Mouse (Mus musculus): ENCODE measurements around the gene Pard3b. TPM values are rescaled to one million over a fixed set of nuclear protein-coding genes. Genes with fewer than 3 reads are reported as not detected.

Gene Pard3b
- polyA plus RNA-seq, 1 experiment from 2014 or later: 27.7 TPM

- Histone ChIP-seq H3K36me3 (no peaks in the 10 kb centered on the region), H3K27ac (no peak overlapping the region), H3K4me2 (replicated peaks) (no peak overlapping the region), H3K9ac (no peak overlapping the region), H3K4me1 (replicated peaks) (no peaks in the 10 kb centered on the region), H3K9me3 (no peaks in the 10 kb centered on the region), H3K4me3 (replicated peaks) (no peak overlapping the region), H3K27me3 (replicated peaks) (no peaks in the 10 kb centered on the region)
- no peak for ATAC-seq
These were observed 140.1 kb downstream of the Pard3b start for GRCm38 (mm10) chr1:61778731-61779130.

GRCm38 (mm10) chr1:61779906-61780305 is 141.3 kb downstream of the Pard3b start:
- 32% methylated on average over 5 of the region's 5 CpGs for WGBS
- Histone ChIP-seq H3K9me3 (no peaks in the 10 kb centered on the region), H3K27ac (no peak overlapping the region), H3K9ac (no peak overlapping the region), H3K4me3 (replicated peaks) (no peak overlapping the region), H3K4me2 (replicated peaks) (no peak overlapping the region), H3K36me3 (no peaks in the 10 kb centered on the region), H3K27me3 (replicated peaks) (no peaks in the 10 kb centered on the region), H3K4me1 (replicated peaks) (no peaks in the 10 kb centered on the region)
- peak; percentile 56; the same call in 1 of the 2 replicates for ATAC-seq

- H3K4me3 ChIP-seq (replicated peaks): no peak overlapping the region
- no peak overlapping the region for H3K4me2 ChIP-seq (replicated peaks)
- no peaks in the 10 kb centered on the region for H3K4me1 ChIP-seq (replicated peaks)
- 79% methylated on average over 5 of the region's 5 CpGs for WGBS
- no peaks in the 10 kb centered on the region for H3K36me3 ChIP-seq
- no peak overlapping the region for H3K27ac ChIP-seq
- H3K27me3 ChIP-seq (replicated peaks): no peaks in the 10 kb centered on the region
- H3K9me3 ChIP-seq: no peaks in the 10 kb centered on the region
- no peak for ATAC-seq
- H3K9ac ChIP-seq: no peak overlapping the region
These were observed 157.7 kb downstream of the Pard3b start for GRCm38 (mm10) chr1:61796296-61796695.

- 18% methylated on average over 1 of the region's 1 CpGs for WGBS
- H3K27ac ChIP-seq: no peak overlapping the region
- no peak overlapping the region for H3K9ac ChIP-seq
- H3K36me3 ChIP-seq: no peaks in the 10 kb centered on the region
- no peaks in the 10 kb centered on the region for H3K9me3 ChIP-seq
- H3K4me2 ChIP-seq (replicated peaks): no peak overlapping the region
- H3K27me3 ChIP-seq (replicated peaks): no peaks in the 10 kb centered on the region
- H3K4me1 ChIP-seq (replicated peaks): no peaks in the 10 kb centered on the region
- H3K4me3 ChIP-seq (replicated peaks): no peak overlapping the region
- no peak for ATAC-seq
These were observed 181.6 kb downstream of the Pard3b start for GRCm38 (mm10) chr1:61820213-61820612.

- Histone ChIP-seq H3K36me3 (no peaks in the 10 kb centered on the region), H3K9ac (no peak overlapping the region), H3K4me2 (replicated peaks) (no peak overlapping the region), H3K9me3 (no peaks in the 10 kb centered on the region), H3K27ac (no peak overlapping the region), H3K4me3 (replicated peaks) (no peak overlapping the region), H3K27me3 (replicated peaks) (no peaks in the 10 kb centered on the region), H3K4me1 (replicated peaks) (no peaks in the 10 kb centered on the region)
- 94% methylated on average over 3 of the region's 3 CpGs for WGBS
- ATAC-seq: no peak
These were observed 187.1 kb downstream of the Pard3b start for GRCm38 (mm10) chr1:61825560-61826191.

GRCm38 (mm10) chr1:61837006-61837544 is 198.5 kb downstream of the Pard3b start:
- Histone ChIP-seq H3K27me3 (replicated peaks) (no peaks in the 10 kb centered on the region), H3K9me3 (no peaks in the 10 kb centered on the region), H3K36me3 (no peaks in the 10 kb centered on the region), H3K9ac (no peak overlapping the region), H3K4me2 (replicated peaks) (no peak overlapping the region), H3K27ac (no peak overlapping the region), H3K4me3 (replicated peaks) (no peak overlapping the region), H3K4me1 (replicated peaks) (no peaks in the 10 kb centered on the region)
- 72% methylated on average over 6 of the region's 6 CpGs for WGBS
- ATAC-seq: no peak

- no peaks in the 10 kb centered on the region for H3K9me3 ChIP-seq
- H3K4me1 ChIP-seq (replicated peaks): no peaks in the 10 kb centered on the region
- no peak overlapping the region for H3K4me2 ChIP-seq (replicated peaks)
- ATAC-seq: no peak
- H3K4me3 ChIP-seq (replicated peaks): no peak overlapping the region
- H3K36me3 ChIP-seq: no peaks in the 10 kb centered on the region
- no peak overlapping the region for H3K27ac ChIP-seq
- H3K27me3 ChIP-seq (replicated peaks): no peaks in the 10 kb centered on the region
- H3K9ac ChIP-seq: no peak overlapping the region
These were observed 208.0 kb downstream of the Pard3b start for GRCm38 (mm10) chr1:61846606-61847005.

GRCm38 (mm10) chr1:61849029-61849714 is 210.5 kb downstream of the Pard3b start:
- H3K27ac ChIP-seq: no peak overlapping the region
- H3K4me1 ChIP-seq (replicated peaks): no peaks in the 10 kb centered on the region
- H3K9me3 ChIP-seq: no peaks in the 10 kb centered on the region
- 77% methylated on average over 6 of the region's 6 CpGs for WGBS
- H3K27me3 ChIP-seq (replicated peaks): no peaks in the 10 kb centered on the region
- H3K4me3 ChIP-seq (replicated peaks): no peak overlapping the region
- no peak for ATAC-seq
- no peaks in the 10 kb centered on the region for H3K36me3 ChIP-seq
- no peak overlapping the region for H3K4me2 ChIP-seq (replicated peaks)
- H3K9ac ChIP-seq: no peak overlapping the region

GRCm38 (mm10) chr1:61850471-61850870 is 211.8 kb downstream of the Pard3b start:
- Histone ChIP-seq H3K4me2 (replicated peaks) (no peak overlapping the region), H3K36me3 (no peaks in the 10 kb centered on the region), H3K27ac (no peak overlapping the region), H3K9me3 (no peaks in the 10 kb centered on the region), H3K9ac (no peak overlapping the region), H3K4me3 (replicated peaks) (no peak overlapping the region), H3K4me1 (replicated peaks) (no peaks in the 10 kb centered on the region), H3K27me3 (replicated peaks) (no peaks in the 10 kb centered on the region)
- WGBS: 69% methylated on average over 5 of the region's 5 CpGs
- ATAC-seq: no peak

GRCm38 (mm10) chr1:61851176-61851575 is 212.6 kb downstream of the Pard3b start:
- no peak overlapping the region for H3K27ac ChIP-seq
- H3K4me1 ChIP-seq (replicated peaks): no peaks in the 10 kb centered on the region
- H3K4me3 ChIP-seq (replicated peaks): no peak overlapping the region
- H3K27me3 ChIP-seq (replicated peaks): no peaks in the 10 kb centered on the region
- 59% methylated on average over 5 of the region's 5 CpGs for WGBS
- no peak overlapping the region for H3K9ac ChIP-seq
- H3K9me3 ChIP-seq: no peaks in the 10 kb centered on the region
- ATAC-seq: no peak
- no peaks in the 10 kb centered on the region for H3K36me3 ChIP-seq
- H3K4me2 ChIP-seq (replicated peaks): no peak overlapping the region

- no peak overlapping the region for H3K27ac ChIP-seq
- H3K4me2 ChIP-seq (replicated peaks): no peak overlapping the region
- 37% methylated on average over 2 of the region's 2 CpGs for WGBS
- no peaks in the 10 kb centered on the region for H3K27me3 ChIP-seq (replicated peaks)
- no peaks in the 10 kb centered on the region for H3K9me3 ChIP-seq
- ATAC-seq: peak; percentile 68
- H3K9ac ChIP-seq: no peak overlapping the region
- peaks cover 4% of the 10 kb centered on the region; the same call in 1 of the 2 replicates for H3K4me1 ChIP-seq (replicated peaks)
- no peaks in the 10 kb centered on the region for H3K36me3 ChIP-seq
- H3K4me3 ChIP-seq (replicated peaks): no peak overlapping the region
These were observed 228.9 kb downstream of the Pard3b start for GRCm38 (mm10) chr1:61867286-61868082.

GRCm38 (mm10) chr1:61874875-61875274 is 236.3 kb downstream of the Pard3b start:
- WGBS: 72% methylated on average over 1 of the region's 1 CpGs
- Histone ChIP-seq H3K9ac (no peak overlapping the region), H3K9me3 (no peaks in the 10 kb centered on the region), H3K36me3 (no peaks in the 10 kb centered on the region), H3K4me3 (replicated peaks) (no peak overlapping the region), H3K27ac (no peak overlapping the region), H3K27me3 (replicated peaks) (no peaks in the 10 kb centered on the region), H3K4me1 (replicated peaks) (no peaks in the 10 kb centered on the region; the same call in 1 of the 2 replicates), H3K4me2 (replicated peaks) (no peak overlapping the region)
- no peak for ATAC-seq
